Mouse (Mus musculus): ENCODE measurements around the gene Slc22a1. TPM values are rescaled to one million over a fixed set of nuclear protein-coding genes. Genes with fewer than 3 reads are reported as not detected.

Slc22a1 gene
- polyA plus RNA-seq, 1 experiment from 2014 or later: 10.4 TPM

DNA sequence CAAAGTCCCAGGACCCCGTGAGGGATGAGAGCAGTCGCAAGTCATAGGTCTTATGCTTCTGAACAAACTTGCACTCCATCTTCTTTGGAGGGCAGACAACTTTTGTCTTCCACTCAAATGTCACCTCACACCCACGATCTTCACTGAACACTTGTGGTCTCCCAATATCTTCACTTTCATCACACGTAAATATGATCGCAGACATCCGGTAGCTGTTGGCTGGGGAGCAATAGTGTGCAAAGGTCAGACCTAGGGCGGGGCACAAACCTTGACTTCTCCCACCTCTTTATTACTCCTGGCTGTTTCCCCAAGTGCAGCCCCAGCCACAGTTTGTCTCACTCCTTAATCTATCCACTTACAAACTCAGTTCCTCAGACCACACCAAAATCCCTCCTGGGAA lies 16.3 kb upstream of the Slc22a1 start:
- H3K4me1 ChIP-seq (replicated peaks; ENCODE audit: control insufficient read depth, insufficient read depth): no peaks in the 10 kb centered on the region
- no peak for TF ChIP-seq EP300 (optimal IDR thresholded peaks at IDR 0.05)
- no peak for TF ChIP-seq CTCF (IDR thresholded peaks at IDR 0.05; ENCODE audit: low read depth)
- no peak overlapping the region for H3K4me2 ChIP-seq (replicated peaks; ENCODE audit: low read depth)
- no peak overlapping the region for H3K9ac ChIP-seq (ENCODE audit: low read length)
- no peaks in the 10 kb centered on the region for H3K27me3 ChIP-seq (ENCODE audit: control insufficient read depth, insufficient read depth, low read length)
- peaks cover 27% of the 10 kb centered on the region for H3K36me3 ChIP-seq (ENCODE audit: control insufficient read depth, insufficient read depth, low read length)
- DNase-seq (ENCODE audit: low spot score): peak; percentile 38
- H3K4me3 ChIP-seq (ENCODE audit: low read depth, low read length): no peak overlapping the region
- H3K9me3 ChIP-seq (ENCODE audit: control insufficient read depth, low read length): no peaks in the 10 kb centered on the region
- WGBS: 50% methylated on average over 7 of the region's 7 CpGs
- no peak for ATAC-seq (ENCODE audit: low FRiP score, low TSS enrichment)
- H3K27ac ChIP-seq (replicated peaks): no peak overlapping the region

DNA sequence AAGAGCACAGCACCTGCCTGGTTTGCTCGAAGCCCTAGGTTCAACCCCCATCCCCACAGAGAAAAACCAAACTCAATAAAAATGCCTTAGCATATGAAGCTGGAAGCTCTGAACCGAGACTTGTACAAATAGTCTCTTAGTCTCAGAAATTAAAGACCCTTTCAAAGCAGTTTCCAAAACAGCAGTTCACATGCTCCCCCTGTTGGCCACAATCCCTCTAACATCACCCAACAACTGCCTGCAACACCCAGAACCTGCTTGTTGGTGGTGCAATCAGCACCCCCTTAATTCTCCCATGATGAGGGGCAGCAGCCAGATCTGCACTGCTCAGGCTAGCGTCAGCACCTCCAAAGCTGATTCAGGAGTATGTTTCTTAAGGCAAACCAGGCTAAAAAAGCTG lies 13.9 kb upstream of the Slc22a1 start:
- Histone ChIP-seq H3K4me3 (ENCODE audit: low read depth, low read length) (no peak overlapping the region), H3K36me3 (ENCODE audit: control insufficient read depth, insufficient read depth, low read length) (peaks cover 31% of the 10 kb centered on the region), H3K4me2 (replicated peaks; ENCODE audit: low read depth) (no peak overlapping the region), H3K27me3 (ENCODE audit: control insufficient read depth, insufficient read depth, low read length) (no peaks in the 10 kb centered on the region), H3K9ac (ENCODE audit: low read length) (no peak overlapping the region), H3K9me3 (ENCODE audit: control insufficient read depth, low read length) (no peaks in the 10 kb centered on the region), H3K27ac (replicated peaks) (no peak overlapping the region), H3K4me1 (replicated peaks; ENCODE audit: control insufficient read depth, insufficient read depth) (no peaks in the 10 kb centered on the region)
- no peak for DNase-seq (ENCODE audit: low spot score)
- whole genome bisulfite sequencing: 71% methylated on average over 3 of the region's 3 CpGs
- TF ChIP-seq EP300 (optimal IDR thresholded peaks at IDR 0.05) (no peak), CTCF (IDR thresholded peaks at IDR 0.05; ENCODE audit: low read depth) (peak; percentile 70)
- ATAC-seq (ENCODE audit: low FRiP score, low TSS enrichment): no peak

DNA sequence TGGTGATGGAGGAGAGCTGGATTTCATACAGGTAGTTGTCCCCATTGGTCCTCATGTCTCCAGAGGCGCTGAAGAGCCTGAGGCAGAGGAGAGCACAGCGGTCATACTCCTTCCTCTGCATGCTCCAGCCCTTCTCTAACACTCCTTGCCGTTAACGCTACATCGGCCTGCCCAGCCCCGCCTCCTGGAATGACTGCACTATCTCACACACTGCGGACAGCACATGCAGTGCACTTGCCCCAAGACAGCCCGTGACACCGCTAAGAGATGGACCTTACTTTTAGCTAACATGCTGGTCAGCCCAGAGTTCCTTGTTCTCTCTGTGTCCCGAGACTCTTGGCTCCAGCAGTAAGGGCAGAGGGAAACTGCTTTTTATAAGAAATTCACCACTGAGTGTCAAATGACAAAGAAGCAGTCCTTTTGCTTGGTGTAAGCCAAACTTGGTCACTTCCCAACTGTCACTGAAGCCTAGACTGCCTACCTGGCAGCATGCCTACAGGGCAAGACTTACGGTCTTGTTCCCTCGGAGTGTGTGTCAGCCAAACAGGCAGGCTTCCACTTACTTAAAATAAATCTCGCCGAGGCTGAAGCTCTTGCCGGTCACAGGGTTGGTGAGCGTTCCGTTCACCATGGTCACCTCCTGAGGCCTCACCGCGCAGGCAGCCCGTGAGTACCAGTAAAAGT lies 12.9 kb upstream of the Slc22a1 start:
- TF ChIP-seq CTCF (IDR thresholded peaks at IDR 0.05; ENCODE audit: low read depth) (no peak), EP300 (optimal IDR thresholded peaks at IDR 0.05) (no peak)
- Histone ChIP-seq H3K27me3 (ENCODE audit: control insufficient read depth, insufficient read depth, low read length) (no peaks in the 10 kb centered on the region), H3K4me1 (replicated peaks; ENCODE audit: control insufficient read depth, insufficient read depth) (no peaks in the 10 kb centered on the region), H3K4me3 (ENCODE audit: low read depth, low read length) (no peak overlapping the region), H3K9ac (ENCODE audit: low read length) (no peak overlapping the region), H3K9me3 (ENCODE audit: control insufficient read depth, low read length) (no peaks in the 10 kb centered on the region), H3K27ac (replicated peaks) (no peak overlapping the region), H3K4me2 (replicated peaks; ENCODE audit: low read depth) (no peak overlapping the region), H3K36me3 (ENCODE audit: control insufficient read depth, insufficient read depth, low read length) (peaks cover 30% of the 10 kb centered on the region)
- DNase-seq (ENCODE audit: low spot score) (no peak), ATAC-seq (ENCODE audit: low FRiP score, low TSS enrichment) (no peak)
- WGBS: 69% methylated on average over 20 of the region's 20 CpGs

DNA sequence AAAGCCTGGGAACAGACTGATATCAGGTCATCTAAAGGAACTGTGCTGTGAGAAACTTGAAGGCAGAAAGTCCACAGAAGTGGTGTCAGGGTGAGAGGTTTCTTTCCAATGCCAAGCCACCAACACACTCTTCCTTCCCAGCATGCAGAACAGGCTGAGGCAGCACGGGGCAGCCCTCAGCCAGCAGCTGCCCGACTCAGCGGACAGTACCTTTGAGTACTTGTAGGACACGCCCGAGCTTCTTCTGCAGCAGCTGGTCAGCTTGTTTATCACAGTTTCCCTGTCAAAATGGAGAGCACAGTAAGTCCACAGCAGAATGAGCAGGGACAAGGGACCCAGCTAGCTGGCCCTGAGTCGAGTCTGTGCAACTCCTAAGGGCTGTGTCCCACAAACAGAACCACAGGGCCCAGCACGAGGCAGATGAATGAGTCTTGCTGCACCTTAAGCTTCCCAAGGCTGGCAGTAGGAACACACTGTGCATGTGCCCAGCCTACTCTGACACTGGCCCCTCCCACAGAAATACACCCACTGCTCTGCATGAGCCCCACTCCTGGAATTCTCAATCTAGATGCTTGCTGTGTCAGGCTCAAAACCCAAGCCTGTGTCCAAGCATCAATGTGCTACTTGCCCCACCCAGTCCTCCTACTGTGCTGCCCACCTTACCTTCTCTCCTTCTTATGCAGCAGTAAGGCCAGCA lies 9.4 kb upstream of the Slc22a1 start:
- H3K4me3 ChIP-seq (ENCODE audit: low read depth, low read length): no peak overlapping the region
- H3K9ac ChIP-seq (ENCODE audit: low read length): no peak overlapping the region
- no peak overlapping the region for H3K4me2 ChIP-seq (replicated peaks; ENCODE audit: low read depth)
- DNase-seq (ENCODE audit: low spot score) (no peak), ATAC-seq (ENCODE audit: low FRiP score, low TSS enrichment) (no peak)
- H3K4me1 ChIP-seq (replicated peaks; ENCODE audit: control insufficient read depth, insufficient read depth): no peaks in the 10 kb centered on the region
- 63% methylated on average over 7 of the region's 7 CpGs for WGBS
- H3K27me3 ChIP-seq (ENCODE audit: control insufficient read depth, insufficient read depth, low read length): no peaks in the 10 kb centered on the region
- H3K9me3 ChIP-seq (ENCODE audit: control insufficient read depth, low read length): no peaks in the 10 kb centered on the region
- H3K36me3 ChIP-seq (ENCODE audit: control insufficient read depth, insufficient read depth, low read length): peaks cover 21% of the 10 kb centered on the region
- no peak overlapping the region for H3K27ac ChIP-seq (replicated peaks)
- no peak for TF ChIP-seq EP300 (optimal IDR thresholded peaks at IDR 0.05)
- no peak for TF ChIP-seq CTCF (IDR thresholded peaks at IDR 0.05; ENCODE audit: low read depth)

DNA sequence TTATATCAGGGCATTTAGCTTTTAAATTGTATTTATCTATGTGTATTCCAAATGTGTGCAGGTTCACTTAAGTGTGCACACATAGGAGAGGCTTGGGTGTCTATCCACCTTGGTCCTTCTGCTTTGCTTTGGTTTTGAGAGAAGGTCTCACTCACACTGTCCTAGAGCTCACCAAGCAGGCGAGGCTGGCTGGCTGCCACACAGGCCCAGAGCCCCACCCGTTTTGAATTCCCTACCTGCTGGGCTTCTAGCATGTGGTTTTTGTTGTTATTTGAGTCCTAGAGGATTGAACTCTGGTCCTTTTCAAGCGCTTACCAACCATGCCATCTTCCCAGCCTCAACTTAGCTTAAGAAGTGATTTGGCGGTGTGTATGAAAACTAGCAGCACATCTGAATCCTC lies 8.8 kb upstream of the Slc22a1 start:
- TF ChIP-seq CTCF (IDR thresholded peaks at IDR 0.05; ENCODE audit: low read depth) (no peak), EP300 (optimal IDR thresholded peaks at IDR 0.05) (no peak)

DNA sequence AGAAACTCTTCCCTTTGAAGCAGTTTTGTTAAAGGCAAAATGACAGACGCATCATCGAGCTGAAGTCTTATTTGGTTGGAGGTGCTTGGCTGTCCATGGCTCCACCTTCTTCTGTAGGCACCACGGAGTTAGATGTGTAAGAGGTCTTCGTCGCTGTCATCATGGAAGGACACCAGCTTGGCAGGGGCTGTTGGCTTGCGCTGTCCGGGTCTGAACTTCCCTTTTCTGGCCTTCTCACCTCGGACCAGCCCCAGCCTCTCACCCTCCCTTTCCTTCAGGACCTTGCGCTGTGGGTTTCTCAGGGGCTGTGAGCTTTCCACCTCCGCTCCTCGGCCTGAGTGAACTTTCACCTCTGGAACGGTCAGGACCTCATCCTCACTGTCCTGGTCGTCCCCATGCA lies 8.0 kb upstream of the Slc22a1 start:
- TF ChIP-seq EP300 (optimal IDR thresholded peaks at IDR 0.05): no peak
- TF ChIP-seq CTCF (IDR thresholded peaks at IDR 0.05; ENCODE audit: low read depth): no peak
- H3K27ac ChIP-seq (replicated peaks): no peak overlapping the region
- H3K9ac ChIP-seq (ENCODE audit: low read length): no peak overlapping the region
- no peaks in the 10 kb centered on the region for H3K9me3 ChIP-seq (ENCODE audit: control insufficient read depth, low read length)
- H3K4me2 ChIP-seq (replicated peaks; ENCODE audit: low read depth): no peak overlapping the region
- ATAC-seq (ENCODE audit: low FRiP score, low TSS enrichment) (no peak), DNase-seq (ENCODE audit: low spot score) (no peak)
- no peaks in the 10 kb centered on the region for H3K27me3 ChIP-seq (ENCODE audit: control insufficient read depth, insufficient read depth, low read length)
- H3K4me3 ChIP-seq (ENCODE audit: low read depth, low read length): no peak overlapping the region
- WGBS: 92% methylated on average over 13 of the region's 13 CpGs
- no peaks in the 10 kb centered on the region for H3K4me1 ChIP-seq (replicated peaks; ENCODE audit: control insufficient read depth, insufficient read depth)
- peaks cover 18% of the 10 kb centered on the region for H3K36me3 ChIP-seq (ENCODE audit: control insufficient read depth, insufficient read depth, low read length)

More for the DNA sequence above, 8.8 kb upstream of the Slc22a1 start:
- no peak overlapping the region for H3K4me3 ChIP-seq (ENCODE audit: low read depth, low read length)
- 49% methylated on average over 4 of the region's 4 CpGs for WGBS
- peak; percentile 48 for DNase-seq (ENCODE audit: low spot score)
- H3K4me1 ChIP-seq (replicated peaks; ENCODE audit: control insufficient read depth, insufficient read depth): no peaks in the 10 kb centered on the region
- no peaks in the 10 kb centered on the region for H3K27me3 ChIP-seq (ENCODE audit: control insufficient read depth, insufficient read depth, low read length)
- H3K4me2 ChIP-seq (replicated peaks; ENCODE audit: low read depth): no peak overlapping the region
- H3K27ac ChIP-seq (replicated peaks): no peak overlapping the region
- H3K9me3 ChIP-seq (ENCODE audit: control insufficient read depth, low read length): no peaks in the 10 kb centered on the region
- H3K9ac ChIP-seq (ENCODE audit: low read length): no peak overlapping the region; the same call in 1 of the 2 replicates
- H3K36me3 ChIP-seq (ENCODE audit: control insufficient read depth, insufficient read depth, low read length): peaks cover 21% of the 10 kb centered on the region
- no peak for ATAC-seq (ENCODE audit: low FRiP score, low TSS enrichment)

All from stomach, postnatal 0 days (tissue).